Mouse (Mus musculus) urinary bladder, adult 18-20 months (tissue): ENCODE measurements around the gene Gm10282.

ENCODE experiments used
- DNase-seq, 2 experiments: peaks; one replicate each; pipeline ENCODE4 v3.0.0; 2022; ENCODE audit warnings: low spot score in 2 of 2, mixed read lengths in 2 of 2

Gm10282 gene

GRCm38 (mm10) chr8:72298928-72299327 lies 6.1 kb downstream of the Gm10282 start:
- DNase-seq, result no peak

GRCm38 (mm10) chr8:72296561-72296960 lies 8.5 kb downstream of the Gm10282 start:
- no peak for DNase-seq

- DNase-seq, result peak in 1 of 2 experiments; percentile 63
Observed at GRCm38 (mm10) chr8:72295679-72296078, 9.4 kb downstream of the Gm10282 start.

GRCm38 (mm10) chr8:72295125-72295524 lies 9.9 kb downstream of the Gm10282 start:
- DNase-seq, result no peak

GRCm38 (mm10) chr8:72293309-72293708 lies 11.8 kb downstream of the Gm10282 start:
- DNase-seq, result no peak

- no peak for DNase-seq
Observed at GRCm38 (mm10) chr8:72291104-72291503, 14.0 kb downstream of the Gm10282 start.

- no peak for DNase-seq
Observed at GRCm38 (mm10) chr8:72289051-72289450, 16.0 kb downstream of the Gm10282 start.

- DNase-seq, result no peak
Observed at GRCm38 (mm10) chr8:72285285-72285684, 19.8 kb downstream of the Gm10282 start.

- DNase-seq, result no peak
Observed at GRCm38 (mm10) chr8:72281634-72282033, 23.4 kb downstream of the Gm10282 start.

GRCm38 (mm10) chr8:72279151-72279550 lies 25.9 kb downstream of the Gm10282 start:
- DNase-seq, result no peak

- no peak for DNase-seq
Observed at GRCm38 (mm10) chr8:72277244-72277643, 27.8 kb downstream of the Gm10282 start.

- no peak for DNase-seq
Observed at GRCm38 (mm10) chr8:72273807-72274206, 31.3 kb downstream of the Gm10282 start.

GRCm38 (mm10) chr8:72273111-72273770 lies 31.8 kb downstream of the Gm10282 start:
- no peak for DNase-seq

GRCm38 (mm10) chr8:72272361-72272760 lies 32.7 kb downstream of the Gm10282 start:
- DNase-seq, result peak; percentile 26 to 47

GRCm38 (mm10) chr8:72271691-72272090 lies 33.4 kb downstream of the Gm10282 start:
- no peak for DNase-seq

- no peak for DNase-seq
Observed at GRCm38 (mm10) chr8:72271051-72271660, 33.9 kb downstream of the Gm10282 start.

- no peak for DNase-seq
Observed at GRCm38 (mm10) chr8:72270606-72271005, 34.5 kb downstream of the Gm10282 start.

GRCm38 (mm10) chr8:72268356-72268755 lies 36.7 kb downstream of the Gm10282 start:
- peak in 1 of 2 experiments; percentile 26 for DNase-seq

GRCm38 (mm10) chr8:72267106-72267505 lies 38.0 kb downstream of the Gm10282 start:
- no peak for DNase-seq

- DNase-seq, result no peak
Observed at GRCm38 (mm10) chr8:72266671-72267070, 38.4 kb downstream of the Gm10282 start.

GRCm38 (mm10) chr8:72265342-72265741 lies 39.7 kb downstream of the Gm10282 start:
- DNase-seq, result peak in 1 of 2 experiments; percentile 17

- DNase-seq, result no peak
Observed at GRCm38 (mm10) chr8:72263451-72263850, 41.6 kb downstream of the Gm10282 start.

GRCm38 (mm10) chr8:72262756-72263155 lies 42.3 kb downstream of the Gm10282 start:
- DNase-seq, result no peak
